Mouse (Mus musculus) v-Abl transformed pro-B cells (cell line): Measurements from ENCODE around the gene Lamb3.

ENCODE experiments used
- in situ Hi-C, 2 experiments: fragments of 400-800 bp; cut with MboI; formaldehyde crosslinking; loops; one replicate each; pipeline ENCODE4 v1.15.1; 2025; ENCODE audit not compliant: unreplicated experiment in 2 of 2

The Lamb3 gene

DNA sequence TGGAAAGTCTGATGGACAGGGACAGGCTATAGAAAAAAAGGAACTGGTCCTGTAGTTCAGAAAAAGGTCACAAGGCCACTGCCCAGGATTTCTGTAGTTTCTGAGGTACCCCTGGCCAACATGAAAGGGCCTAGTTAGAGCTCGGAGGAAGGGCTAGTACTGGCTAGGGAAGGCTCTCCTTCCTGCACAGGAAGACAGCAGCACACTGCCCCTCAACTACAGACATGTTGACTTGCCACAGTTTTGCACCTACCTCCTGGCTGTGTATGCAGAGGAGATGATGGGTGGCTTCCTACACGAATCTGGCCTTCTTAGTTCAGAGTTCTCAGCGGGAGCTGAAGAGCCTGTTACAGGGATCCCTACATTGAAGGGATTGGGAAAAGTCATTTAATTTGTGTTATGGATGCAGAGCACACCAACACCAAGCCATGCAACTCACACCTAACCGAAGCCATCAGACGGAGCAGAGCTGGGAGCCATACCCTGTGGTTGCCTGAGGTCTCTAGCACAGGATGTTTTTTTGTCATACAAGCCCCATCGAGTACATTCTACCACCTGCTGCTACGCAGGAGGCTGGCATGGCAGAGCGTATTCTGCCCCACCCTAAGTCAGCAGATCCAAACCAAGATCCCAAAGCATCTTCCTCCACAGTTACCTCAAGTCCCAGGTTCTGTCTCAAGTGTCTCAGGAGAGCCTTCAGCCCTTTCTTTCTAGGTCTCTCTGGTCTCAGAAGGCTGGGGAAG is 6.7 kb upstream of the Lamb3 start:
- in situ Hi-C loops, result loop anchor here (10.0 to 25.0 kb wide), 4 partner anchors 196 to 511 kb away; no protein-coding TSS in a partner anchor

DNA sequence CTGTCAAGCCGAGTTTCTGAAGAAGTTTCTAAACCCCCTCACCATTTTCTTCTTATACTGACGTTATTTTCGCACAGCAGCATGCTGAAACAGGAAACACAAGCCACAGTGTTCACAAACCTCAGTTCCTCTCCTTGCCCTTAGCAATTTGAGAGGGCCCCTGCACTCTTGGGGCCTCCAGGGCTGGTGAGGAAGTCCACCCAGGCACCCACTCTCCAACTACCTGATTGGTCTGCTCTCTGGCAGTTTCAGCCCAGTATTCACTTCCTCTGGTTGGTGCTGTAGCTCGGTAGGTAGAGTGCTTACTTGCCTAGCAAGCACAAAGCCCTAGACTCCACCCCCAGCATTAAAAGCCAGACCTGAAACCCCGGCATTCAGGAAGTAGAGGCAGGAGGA is 6.1 kb upstream of the Lamb3 start, which contains the start of gene Traf3ip3:
TSS of gene Traf3ip3 (minus strand) at position 321 of the 396 bp plus-strand sequence.
- in situ Hi-C loops, result loop anchor here (10.0 to 25.0 kb wide), 4 partner anchors 197 to 511 kb away; no protein-coding TSS in a partner anchor

DNA sequence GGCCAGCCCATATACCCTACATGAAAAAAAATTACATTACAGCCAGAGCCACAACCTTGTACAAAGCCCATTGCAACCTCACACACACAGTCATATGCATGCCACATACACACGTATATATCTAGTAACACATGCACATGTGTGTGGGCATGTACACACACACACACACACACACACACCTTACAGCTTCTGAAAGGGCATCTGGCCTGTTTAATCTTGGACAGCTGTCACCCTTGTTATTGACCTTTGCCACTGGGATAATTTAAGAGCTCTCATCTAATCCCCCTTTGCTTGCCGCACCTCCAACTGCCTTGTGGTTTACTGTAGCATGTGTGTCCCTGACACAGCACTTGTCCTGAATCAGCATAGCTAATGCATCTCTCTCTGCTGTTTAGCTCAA is 3.7 kb upstream of the Lamb3 start:
- in situ Hi-C loops, result loop anchor here (10.0 to 25.0 kb wide), 4 partner anchors 199 to 508 kb away; no protein-coding TSS in a partner anchor

DNA sequence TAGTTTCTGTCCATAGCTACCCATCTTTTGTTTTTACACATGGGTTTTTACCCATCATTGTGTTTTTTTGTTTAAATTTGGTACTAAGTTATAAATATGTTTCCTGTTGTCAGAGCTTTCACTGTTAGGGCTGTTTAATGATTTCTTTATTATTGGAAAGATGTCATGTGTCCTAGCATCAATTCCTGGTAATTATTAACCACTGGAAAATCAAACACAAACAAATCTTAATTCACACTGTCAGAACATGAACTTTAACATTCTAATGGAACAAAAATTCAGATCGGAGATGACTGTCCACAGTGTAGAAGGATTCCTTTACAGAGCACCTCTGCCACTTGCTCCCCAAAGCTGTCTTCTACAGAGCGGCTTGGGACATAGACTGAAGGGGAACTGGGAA is 2.1 kb upstream of the Lamb3 start:
- in situ Hi-C loops, result loop anchor here (5.0 to 25.0 kb wide), 8 partner anchors 47 to 507 kb away; no protein-coding TSS in a partner anchor

DNA sequence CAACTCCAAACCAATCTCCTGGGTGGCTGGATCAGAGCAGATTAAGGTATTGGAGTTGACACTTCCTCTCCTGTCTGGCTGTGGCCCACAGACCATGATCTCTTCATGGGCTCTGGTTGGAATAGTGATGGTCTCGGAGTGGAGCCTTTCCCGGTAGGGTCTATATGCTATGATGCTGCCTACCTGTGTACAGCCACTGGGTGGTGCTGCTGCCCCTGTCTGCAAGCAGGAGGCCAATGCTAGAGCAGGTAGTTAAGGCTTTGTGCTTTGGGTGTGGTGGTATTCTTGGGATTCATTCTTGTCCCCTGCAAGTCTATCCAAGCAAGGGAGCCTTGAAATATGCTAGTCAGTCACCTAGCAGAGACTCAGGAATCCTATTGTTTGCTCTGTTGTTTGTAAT is 679 bp downstream of the Lamb3 start:
- in situ Hi-C loops, result loop anchor here (5.0 to 25.0 kb wide), 8 partner anchors 44 to 504 kb away; no protein-coding TSS in a partner anchor

DNA sequence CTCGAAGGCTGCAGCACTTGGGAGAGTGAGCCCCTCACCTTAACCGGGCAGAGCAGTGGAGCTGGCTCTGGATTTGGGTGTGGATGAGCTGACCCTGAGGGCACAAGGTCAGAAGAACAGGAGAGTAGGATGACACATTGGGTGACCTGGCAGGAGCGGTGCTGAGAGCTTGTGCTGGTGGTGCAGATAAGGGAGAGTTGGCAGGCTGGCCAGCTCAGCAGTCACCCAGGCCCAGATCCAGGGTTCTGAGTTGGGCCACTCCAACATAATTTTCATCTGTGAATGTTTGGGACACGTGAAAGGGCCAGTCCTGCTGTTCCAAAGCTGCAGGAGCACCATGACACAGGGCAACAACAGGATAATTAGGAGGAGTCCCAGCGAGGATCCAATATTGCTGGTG is 3.9 kb downstream of the Lamb3 start:
- in situ Hi-C loops, result loop anchor here (5.0 to 25.0 kb wide), 3 partner anchors 41 to 501 kb away; no protein-coding TSS in a partner anchor

DNA sequence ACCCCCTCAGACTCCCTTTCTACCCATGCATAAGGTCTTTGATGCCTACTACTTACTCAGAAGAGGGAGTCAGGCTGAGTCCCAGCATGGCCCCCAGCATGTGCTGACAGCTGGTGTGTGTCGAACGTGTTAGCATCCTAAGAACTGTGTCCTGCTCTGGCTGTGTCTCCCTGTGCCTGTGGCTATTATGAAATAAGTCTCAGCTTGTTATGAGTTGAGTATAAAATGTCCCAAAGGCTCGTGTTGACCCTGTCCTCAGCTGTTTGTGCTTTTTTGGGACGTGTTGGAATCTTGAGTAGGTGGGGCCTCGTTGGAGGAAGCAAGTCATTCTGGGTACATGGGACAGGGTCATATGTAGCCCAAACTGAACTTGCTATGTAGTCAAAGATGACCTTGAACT is 6.6 kb downstream of the Lamb3 start:
- in situ Hi-C loops, result loop anchor here (5.0 to 25.0 kb wide), 3 partner anchors 38 to 498 kb away; no protein-coding TSS in a partner anchor

DNA sequence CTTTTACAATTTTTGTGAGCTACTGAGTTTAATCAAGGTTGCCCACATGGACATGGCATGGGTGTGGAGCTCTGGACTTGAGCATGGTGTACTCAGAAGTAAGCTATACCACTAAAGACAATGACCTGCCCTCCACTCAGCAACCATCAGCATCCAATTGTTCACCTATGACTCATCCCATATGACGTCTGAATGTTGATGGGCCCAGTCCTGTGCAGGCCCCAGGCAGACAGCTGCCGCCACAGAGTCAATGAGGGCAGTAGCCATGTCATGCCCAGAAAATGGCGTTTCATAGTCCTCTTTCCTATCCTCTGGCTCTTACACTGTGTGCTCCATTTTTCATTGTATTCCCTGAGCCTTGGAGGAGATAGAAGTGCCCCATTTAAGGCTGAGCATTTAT is 8.5 kb downstream of the Lamb3 start:
- in situ Hi-C loops, result loop anchor here (25.0 kb wide), 2 partner anchors 371 to 496 kb away; no protein-coding TSS in a partner anchor

DNA sequence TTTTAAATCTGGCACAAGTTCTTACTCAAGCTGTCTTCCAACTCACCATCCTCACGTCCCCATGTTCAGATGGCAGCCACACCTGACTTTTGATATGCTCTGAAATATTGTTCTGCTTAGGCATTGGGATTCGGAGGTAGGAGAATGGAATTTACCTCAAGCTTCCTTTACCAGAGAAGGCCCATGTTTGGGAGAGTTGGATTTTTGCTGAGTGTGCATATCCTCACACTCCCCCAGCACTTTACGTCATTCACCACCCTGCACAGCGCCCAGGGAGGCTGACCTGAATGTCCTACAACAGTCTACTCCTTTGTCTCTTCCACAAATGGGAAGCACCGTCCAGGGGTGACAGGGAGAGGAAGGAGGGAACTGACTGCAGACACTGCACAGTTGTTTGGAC is 12.9 kb downstream of the Lamb3 start:
- in situ Hi-C loops, result loop anchor here (25.0 kb wide), 2 partner anchors 367 to 492 kb away; no protein-coding TSS in a partner anchor

DNA sequence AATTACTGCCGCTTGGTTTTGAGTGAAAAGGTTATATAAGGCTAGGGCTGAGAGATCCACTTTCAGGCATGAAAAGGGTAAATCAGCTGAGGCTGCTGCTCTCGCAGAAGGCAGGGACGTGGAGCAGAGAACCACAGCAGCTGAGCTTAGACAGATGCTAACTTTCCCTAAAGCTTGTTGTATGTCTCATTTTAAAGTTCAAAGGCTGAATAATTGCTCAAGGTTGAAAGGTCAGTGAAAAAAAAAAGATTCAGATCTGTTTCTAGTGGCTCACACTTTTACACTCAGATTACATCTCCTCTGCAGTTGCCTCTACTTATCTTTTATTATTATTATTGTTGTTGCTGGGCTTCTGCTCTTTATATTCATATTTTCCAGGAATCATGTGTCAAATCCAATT is 18.0 kb downstream of the Lamb3 start:
- in situ Hi-C loops, result no loop called here

DNA sequence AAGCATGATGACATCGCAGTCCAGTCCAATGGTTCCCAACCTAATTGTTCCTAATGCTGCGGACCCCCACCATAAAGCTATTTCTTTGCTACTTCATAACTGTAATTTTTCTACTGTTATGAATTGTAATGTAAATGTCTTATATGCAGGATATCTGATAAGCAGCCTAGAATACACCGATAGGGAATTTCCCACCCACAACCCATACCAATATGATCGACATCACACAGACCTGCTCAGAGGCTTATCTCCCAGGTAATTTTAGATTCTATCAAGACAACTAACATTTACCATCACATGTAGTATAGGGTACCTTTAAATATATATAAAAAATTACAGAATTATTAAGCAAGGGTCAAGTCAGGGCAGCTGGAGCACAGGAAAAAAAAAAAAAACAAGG is 18.6 kb downstream of the Lamb3 start:
- in situ Hi-C loops, result no loop called here

DNA sequence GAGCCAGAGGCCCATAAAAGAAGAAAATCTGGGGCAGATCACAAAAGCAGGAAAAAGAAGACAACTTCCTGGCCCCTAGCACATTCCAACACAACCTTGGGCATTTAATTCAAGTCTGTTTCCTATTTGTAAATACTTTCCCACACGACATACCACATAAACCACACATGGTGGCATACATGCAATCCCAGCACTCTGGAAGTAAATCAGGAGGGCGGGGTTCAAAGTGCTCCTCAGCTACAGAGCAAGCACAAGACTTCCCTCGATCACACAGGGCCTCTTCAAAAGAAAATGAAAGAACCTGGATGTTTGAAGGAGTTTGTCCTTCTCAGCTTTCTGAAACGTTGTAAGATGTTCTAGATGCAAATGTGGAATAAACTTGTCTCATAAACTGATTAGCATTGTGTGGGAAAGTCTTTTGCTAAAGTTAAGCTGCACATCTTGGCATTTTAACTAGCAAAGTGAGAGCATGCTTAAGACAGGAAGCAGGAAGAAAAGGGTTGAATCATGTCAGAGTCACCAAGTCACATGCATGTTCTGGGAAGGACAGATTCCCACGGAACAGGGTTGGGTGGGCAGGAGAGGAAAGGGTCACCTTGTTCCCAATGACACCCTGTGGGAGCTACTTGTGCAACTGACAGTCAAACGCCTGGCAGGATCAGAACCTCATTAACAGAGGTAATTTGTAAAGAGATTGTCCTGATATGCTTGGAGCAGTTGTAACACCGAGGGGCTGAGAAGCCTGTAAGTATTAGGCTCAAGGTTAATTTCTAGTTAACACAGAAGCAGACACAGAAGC is 19.4 kb downstream of the Lamb3 start:
- in situ Hi-C loops, result no loop called here

DNA sequence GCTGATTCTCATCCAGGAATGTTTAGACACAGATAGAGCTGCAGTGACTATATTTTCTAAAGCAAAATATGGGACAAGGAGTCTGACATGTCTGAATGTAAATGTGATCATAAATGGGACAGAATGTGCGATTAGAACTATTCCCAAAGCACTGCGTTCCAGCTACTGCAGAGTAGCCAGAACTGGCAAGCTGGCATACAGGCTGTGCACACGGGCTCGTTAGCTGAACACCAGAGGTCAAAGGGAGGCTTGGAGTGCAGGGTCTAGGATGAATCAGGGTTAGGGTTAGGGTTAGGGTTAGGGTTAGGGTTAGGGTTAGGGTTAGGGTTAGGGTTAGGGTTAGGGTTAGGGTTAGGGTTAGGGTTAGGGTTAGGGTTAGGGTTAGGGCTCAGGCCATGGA is 20.0 kb downstream of the Lamb3 start:
- in situ Hi-C loops, result no loop called here

DNA sequence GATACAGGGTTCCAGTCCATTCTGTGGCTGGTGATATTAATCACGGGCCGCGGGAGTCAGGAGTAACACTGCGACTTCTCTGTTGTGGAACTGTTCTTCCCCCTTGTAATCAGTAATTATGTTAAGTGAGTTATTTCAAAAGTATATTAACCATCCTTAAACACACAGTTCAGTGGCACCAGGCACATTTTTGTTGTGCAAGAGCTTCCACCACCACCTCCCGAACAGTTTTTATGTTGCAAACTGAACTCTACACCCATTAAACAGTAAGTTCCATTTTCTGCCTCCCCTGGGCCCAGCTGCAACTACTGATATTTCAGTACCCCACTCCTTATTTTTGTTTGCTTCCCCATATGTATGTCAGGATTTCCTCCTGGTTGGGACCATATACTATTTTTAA is 22.1 kb downstream of the Lamb3 start:
- in situ Hi-C loops, result no loop called here

DNA sequence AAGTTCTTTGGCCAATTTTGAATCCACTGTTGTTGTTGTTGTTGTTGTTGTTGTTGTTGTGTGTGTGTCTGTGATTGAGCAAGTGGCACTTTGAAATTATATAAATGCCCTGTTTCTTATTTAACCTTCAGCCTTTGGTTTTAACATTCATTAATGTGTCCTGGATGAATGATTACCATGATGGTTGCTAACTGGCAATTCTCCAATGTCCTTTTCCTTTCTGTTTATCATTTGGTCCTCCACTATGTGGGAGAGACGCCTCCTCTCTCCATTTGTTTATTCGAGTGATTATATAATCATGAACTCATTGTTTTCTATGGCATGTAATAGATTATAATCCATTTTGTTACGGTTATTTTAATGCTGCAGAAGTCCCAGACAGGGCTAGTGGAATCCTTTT is 23.0 kb downstream of the Lamb3 start:
- in situ Hi-C loops, result no loop called here

DNA sequence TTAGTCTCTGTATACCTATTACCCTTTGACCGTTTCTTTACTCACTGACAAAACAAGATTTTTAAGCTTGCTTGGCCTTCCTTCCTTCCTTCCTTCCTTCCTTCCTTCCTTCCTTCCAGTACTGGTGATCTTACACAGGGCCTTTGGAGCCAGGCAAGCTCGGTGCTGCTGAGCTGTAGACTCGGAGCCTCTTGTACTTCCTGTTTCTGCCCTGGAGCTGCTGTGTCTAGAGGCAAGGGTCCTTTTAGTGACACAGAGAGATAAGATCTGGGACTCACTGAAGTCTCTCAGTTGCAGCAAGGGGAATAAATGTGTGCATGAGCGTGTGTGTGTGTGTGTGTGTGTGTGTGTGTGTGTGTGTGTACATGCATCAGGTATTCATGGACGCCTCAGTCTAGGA is 23.4 kb downstream of the Lamb3 start:
- in situ Hi-C loops, result no loop called here

DNA sequence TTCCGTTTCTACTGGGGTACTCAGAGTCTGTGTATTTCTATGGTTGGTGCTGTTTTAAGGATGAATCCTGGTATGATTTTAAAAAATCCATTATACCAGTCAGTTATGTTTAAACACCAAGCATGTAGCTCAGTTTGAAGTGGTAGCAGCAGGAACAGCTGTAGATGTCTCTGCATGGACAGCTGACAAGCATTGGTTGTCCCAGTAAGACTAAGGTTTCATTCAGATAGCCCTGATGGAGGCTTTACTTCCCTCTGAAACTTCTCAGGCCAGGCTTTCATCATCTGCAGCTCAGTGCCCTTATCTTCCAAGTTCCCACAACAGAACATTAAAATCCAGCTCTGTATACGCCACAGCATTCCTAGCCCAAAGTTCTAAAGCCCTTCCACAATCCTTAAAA is 25.2 kb downstream of the Lamb3 start:
- in situ Hi-C loops, result no loop called here

DNA sequence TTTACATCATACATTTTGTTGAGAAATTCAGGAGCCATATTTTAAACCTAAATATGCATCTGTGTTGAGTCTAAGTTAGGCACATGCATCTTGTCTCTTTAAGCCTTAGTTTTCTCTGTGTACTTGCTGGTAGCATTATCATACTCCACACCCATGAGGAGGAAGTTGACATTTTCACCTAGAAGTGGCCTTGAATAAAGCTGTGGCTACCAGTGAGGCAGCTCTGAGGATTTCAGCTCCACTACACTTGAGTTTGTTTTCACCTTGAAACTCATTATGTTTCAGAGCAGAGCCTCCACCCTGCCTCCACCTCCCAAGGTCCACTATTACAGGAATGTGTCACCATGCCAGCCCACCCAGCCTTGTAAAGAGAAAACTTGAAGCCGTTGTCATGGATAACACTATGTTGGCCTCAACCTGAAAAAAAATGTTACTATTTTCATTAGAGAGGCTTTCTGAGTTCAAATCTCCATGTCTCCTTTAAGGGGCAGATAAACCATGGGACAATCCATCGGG is 26.7 kb downstream of the Lamb3 start:
- in situ Hi-C loops, result no loop called here

DNA sequence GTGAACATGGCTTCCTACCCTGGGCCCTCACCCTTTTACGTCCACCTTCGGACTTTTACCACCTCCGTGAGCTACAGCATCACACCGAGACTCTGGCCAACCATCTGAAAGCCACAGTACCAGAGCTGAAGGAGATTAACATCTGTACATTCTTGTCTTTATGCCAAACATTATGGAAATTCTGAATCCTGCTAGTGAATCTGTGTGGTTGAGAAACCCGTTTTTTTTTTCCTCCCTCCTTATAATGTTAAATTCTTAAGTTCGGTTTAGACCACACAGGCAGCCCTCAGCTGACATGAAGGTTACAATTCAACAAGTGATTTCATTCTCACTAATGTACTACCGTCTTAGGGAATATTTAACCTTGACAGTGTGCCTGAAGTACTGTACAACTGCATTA is 27.4 kb downstream of the Lamb3 start:
- in situ Hi-C loops, result no loop called here

DNA sequence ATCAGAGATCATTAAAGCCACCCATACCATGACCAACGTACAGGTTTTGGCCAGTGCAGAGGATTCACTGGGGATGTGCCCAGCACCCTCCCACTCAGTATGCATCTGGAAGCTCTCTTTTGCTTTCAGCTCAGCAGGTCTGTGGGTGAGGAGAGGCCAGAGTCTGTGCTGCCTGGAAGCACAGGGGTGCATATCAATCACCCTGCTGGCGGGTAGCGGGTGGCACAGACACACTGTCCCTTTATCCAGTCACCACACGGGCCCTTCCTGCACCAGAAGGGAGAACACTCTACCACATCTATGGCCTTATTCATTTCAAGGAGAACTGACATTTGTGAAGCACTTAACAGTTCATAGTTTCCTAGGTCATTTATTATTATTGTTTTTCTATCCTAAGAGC is 30.9 kb downstream of the Lamb3 start:
- in situ Hi-C loops, result no loop called here

DNA sequence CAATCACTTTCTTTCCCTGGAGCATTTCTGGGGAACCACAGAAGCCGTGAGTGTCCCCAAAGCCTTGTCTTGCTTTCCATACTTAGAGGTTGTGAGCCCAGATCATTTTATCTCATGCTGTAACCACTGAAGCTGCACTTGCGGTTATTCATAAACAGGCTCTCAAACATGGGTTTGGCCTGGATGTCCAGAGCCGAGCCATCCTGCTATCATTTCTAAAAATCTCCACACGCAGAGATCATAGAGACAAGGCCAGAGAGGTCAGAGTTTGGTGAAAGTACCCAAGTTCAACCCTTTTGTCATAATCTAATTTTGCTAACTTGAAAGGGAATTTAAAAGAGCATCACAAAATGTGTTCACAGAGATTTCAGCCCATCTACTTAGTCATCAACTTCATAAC is 33.9 kb downstream of the Lamb3 start:
- in situ Hi-C loops, result no loop called here
